Mouse (Mus musculus) limb, embryonic 15.5 days (tissue): ENCODE results near the gene Sh3pxd2b. TPM values are rescaled to one million over a fixed set of nuclear protein-coding genes. Genes with fewer than 3 reads are reported as not detected.

Source experiments
- ATAC-seq: fragments of 200-750 bp; cut with Nextera tagmentation; 2 replicates; pipeline ENCODE4 v1.8.0; 2017; ENCODE audit warnings: low read depth, moderate TSS enrichment; ENCODE audit not compliant: insufficient number of reproducible peaks, low FRiP score, low TSS enrichment
- H3K27ac ChIP-seq: fragments of 300-500 bp; sonication (generic); 2 replicates; pipeline ENCODE4 v1.5.1; 2015; ENCODE audit warnings: moderate library complexity, mild to moderate bottlenecking, inconsistent platforms
- H3K27me3 ChIP-seq: fragments of 300-500 bp; sonication (generic); 2 replicates; pipeline ENCODE4 v1.6.1; 2015; ENCODE audit warnings: inconsistent platforms
- H3K36me3 ChIP-seq: fragments of 300-500 bp; sonication (generic); 2 replicates; pipeline ENCODE4 v1.6.1; 2015; ENCODE audit warnings: inconsistent platforms
- H3K4me1 ChIP-seq: fragments of 300-500 bp; sonication (generic); 2 replicates; pipeline ENCODE4 v1.6.1; 2015; ENCODE audit warnings: inconsistent platforms
- H3K4me2 ChIP-seq: fragments of 300-500 bp; sonication (generic); 2 replicates; pipeline ENCODE4 v1.6.1; 2015; ENCODE audit warnings: mild to moderate bottlenecking, inconsistent platforms
- H3K4me3 ChIP-seq: fragments of 300-500 bp; sonication (generic); 2 replicates; pipeline ENCODE4 v1.5.1; 2015; ENCODE audit warnings: mild to moderate bottlenecking, inconsistent platforms
- H3K9ac ChIP-seq: fragments of 300-500 bp; sonication (generic); 2 replicates; pipeline ENCODE4 v1.6.1; 2015; ENCODE audit warnings: inconsistent platforms
- H3K9me3 ChIP-seq: fragments of 300-500 bp; sonication (generic); 2 replicates; pipeline ENCODE4 v1.6.1; 2016; ENCODE audit warnings: inconsistent platforms
- WGBS: fragments of 180-500 bp; shearing (Covaris S2); methylation state at CpG from one replicate; pipeline ENCODE4 v1.1.7; 2015; 5-methylcytosine and 5-hydroxymethylcytosine counted together
- polyA plus RNA-seq: library from polyadenylated mRNA; unstranded; fragments of >200 nt; fragmentation: Nextera tagmentation; extraction: Ambion mirVana; gene quantifications from 2 replicates; pipeline ENCODE4 v1.2.1, GENCODE M21; 2015

Gene Sh3pxd2b
- polyA plus RNA-seq, 1 experiment from 2014 or later, result 28.6 TPM

DNA sequence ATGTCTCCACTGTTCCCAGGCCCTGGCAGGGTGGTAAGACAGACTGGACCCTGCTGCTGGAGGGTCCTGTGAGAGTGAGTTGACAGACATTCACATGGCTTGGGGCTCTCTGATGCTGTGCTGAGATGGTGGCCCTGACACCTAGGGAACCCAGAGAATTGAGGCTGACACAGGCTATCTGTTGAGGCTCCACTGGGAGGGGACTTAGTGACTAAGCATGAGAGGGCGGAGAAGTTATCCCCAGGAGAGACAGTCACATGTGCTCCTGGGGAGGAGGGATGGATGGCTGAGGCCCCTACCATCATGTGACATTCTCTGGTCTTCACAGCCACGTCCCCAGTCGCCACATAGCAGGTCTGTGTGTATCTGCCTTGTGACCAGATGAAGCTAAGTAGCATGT, 15.6 kb downstream of the Sh3pxd2b start:
- no peak for ATAC-seq
- H3K36me3 ChIP-seq, result peaks cover 3% of the 10 kb centered on the region; the same call in 1 of the 2 replicates
- no peak overlapping the region for H3K4me2 ChIP-seq
- 72% methylated on average over 3 of the region's 3 CpGs for WGBS
- H3K9me3 ChIP-seq, result no peaks in the 10 kb centered on the region
- peaks cover 66% of the 10 kb centered on the region for H3K4me1 ChIP-seq
- no peak overlapping the region for H3K9ac ChIP-seq
- H3K27ac ChIP-seq, result peak overlapping the region; percentile 83
- no peaks in the 10 kb centered on the region for H3K27me3 ChIP-seq
- H3K4me3 ChIP-seq, result no peak overlapping the region

DNA sequence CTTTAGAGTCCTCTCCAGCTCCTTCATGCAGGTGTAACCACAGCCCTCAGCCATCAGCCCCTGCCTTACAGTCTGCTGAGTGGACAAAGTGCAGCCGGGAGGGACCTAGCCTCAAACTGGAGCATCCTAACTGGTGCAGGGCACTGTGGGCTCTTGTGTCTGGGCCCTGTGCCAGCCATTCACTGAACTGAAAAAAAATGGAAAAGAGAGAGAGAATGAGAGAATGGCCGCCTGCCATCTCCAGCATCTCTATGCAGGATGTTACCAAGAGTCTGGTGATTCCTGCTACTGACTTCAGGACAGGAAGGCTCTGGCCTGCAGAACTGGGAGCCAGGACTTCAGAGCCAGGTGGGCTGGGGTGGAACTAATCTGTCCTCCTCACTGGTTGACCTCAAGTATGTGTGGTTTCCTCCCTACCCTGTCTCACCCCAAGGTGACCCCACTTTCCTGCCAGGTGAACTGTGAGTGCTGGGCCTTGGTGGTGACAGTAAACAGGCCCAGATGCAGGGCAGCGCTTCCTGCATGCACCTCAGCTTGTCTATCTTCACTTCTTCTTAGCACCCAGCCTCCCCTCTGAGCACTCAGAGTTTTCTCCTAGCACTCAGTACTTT, 16.1 kb downstream of the Sh3pxd2b start:
- peak overlapping the region; percentile 83 for H3K27ac ChIP-seq
- ATAC-seq, result 0 out of 2 replicates have a peak, but pooled peaks have one; percentile 27
- no peak overlapping the region for H3K9ac ChIP-seq
- H3K9me3 ChIP-seq, result no peaks in the 10 kb centered on the region
- peaks cover 3% of the 10 kb centered on the region; the same call in 1 of the 2 replicates for H3K36me3 ChIP-seq
- 62% methylated on average over 3 of the region's 3 CpGs for WGBS
- H3K4me1 ChIP-seq, result peaks cover 62% of the 10 kb centered on the region
- no peaks in the 10 kb centered on the region for H3K27me3 ChIP-seq
- H3K4me2 ChIP-seq, result 0 out of 2 replicates have a peak overlapping the region, but pooled peaks have one; percentile 10
- H3K4me3 ChIP-seq, result no peak overlapping the region

DNA sequence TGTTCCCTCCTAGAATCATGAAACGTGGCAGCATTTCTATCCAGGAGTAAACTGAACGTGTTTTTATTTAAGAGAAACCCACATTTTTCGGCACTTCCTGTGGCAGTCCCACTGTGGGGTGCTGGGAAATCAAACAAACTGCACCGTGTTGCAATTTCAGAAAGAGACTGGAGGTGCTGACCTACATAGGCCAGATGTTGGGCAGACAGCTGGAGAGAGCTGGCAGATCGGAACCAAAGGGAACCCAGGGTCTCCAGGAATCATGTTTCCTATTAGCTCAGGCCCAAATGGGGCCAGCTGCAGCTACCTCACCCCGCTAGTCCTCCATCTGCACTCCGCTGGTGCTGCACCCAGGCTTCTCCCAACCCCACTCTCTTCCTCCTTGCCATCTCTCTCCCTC, 16.8 kb downstream of the Sh3pxd2b start:
- H3K27ac ChIP-seq, result peak overlapping the region; percentile 83
- H3K27me3 ChIP-seq, result no peaks in the 10 kb centered on the region
- no peak overlapping the region for H3K4me3 ChIP-seq
- no peaks in the 10 kb centered on the region for H3K9me3 ChIP-seq
- ATAC-seq, result no peak
- peaks cover 67% of the 10 kb centered on the region for H3K4me1 ChIP-seq
- 29% methylated on average over 7 of the region's 7 CpGs for WGBS
- 0 out of 2 replicates have a peak overlapping the region, but pooled peaks have one; percentile 10 for H3K4me2 ChIP-seq
- H3K9ac ChIP-seq, result no peak overlapping the region
- H3K36me3 ChIP-seq, result peaks cover 3% of the 10 kb centered on the region; the same call in 1 of the 2 replicates

DNA sequence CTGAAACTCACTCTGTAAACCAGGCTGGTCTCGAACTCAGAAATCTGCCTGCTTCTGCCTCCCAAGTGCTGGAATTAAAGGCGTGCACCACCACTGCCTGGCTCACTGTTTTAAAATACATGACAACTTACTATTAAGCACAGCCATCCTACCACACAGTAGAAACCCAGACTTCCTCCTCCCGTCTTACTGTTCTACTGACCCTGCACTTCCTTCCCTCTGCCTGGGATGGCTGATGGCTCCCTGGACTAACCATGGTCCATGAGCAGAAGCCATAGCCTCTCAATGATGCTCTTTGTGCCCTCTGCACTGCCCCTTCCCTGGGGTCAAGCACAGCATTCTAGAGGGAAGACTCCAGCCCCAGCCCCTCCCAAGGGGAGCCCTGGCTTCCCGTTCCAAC, 17.9 kb downstream of the Sh3pxd2b start:
- 74% methylated on average over 4 of the region's 4 CpGs for WGBS
- Histone ChIP-seq H3K27me3 (no peaks in the 10 kb centered on the region), H3K36me3 (peaks cover 4% of the 10 kb centered on the region), H3K4me2 (no peak overlapping the region), H3K4me3 (no peak overlapping the region), H3K4me1 (peaks cover 64% of the 10 kb centered on the region), H3K9me3 (no peaks in the 10 kb centered on the region), H3K27ac (peak overlapping the region; percentile 76), H3K9ac (no peak overlapping the region)
- no peak for ATAC-seq

DNA sequence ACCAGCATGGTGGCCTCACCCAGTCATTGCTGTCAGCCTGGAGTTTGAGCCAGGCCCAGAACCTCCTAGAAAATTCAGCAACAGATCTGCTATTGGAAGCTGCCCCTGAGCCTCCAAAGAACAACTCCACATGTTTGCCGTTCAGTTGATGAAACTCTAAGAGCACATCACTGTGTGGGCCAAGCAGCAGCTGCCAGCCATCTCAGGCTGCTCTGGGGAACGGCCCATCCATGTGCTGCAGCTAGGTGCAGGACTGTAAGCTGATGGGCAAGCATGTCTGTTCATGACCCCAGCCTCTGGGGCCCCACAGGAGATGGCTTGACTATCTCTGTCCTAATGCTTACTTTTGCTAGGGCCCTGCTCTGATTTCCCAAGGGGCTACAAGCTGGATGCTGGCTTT, 19.4 kb downstream of the Sh3pxd2b start:
- no peak overlapping the region for H3K9ac ChIP-seq
- H3K27ac ChIP-seq, result peak overlapping the region; percentile 76
- H3K36me3 ChIP-seq, result peaks cover 14% of the 10 kb centered on the region
- H3K4me1 ChIP-seq, result peaks cover 66% of the 10 kb centered on the region
- 49% methylated on average over 2 of the region's 2 CpGs for WGBS
- H3K27me3 ChIP-seq, result no peaks in the 10 kb centered on the region
- no peak for ATAC-seq
- H3K4me2 ChIP-seq, result no peak overlapping the region
- no peak overlapping the region for H3K4me3 ChIP-seq
- H3K9me3 ChIP-seq, result no peaks in the 10 kb centered on the region

DNA sequence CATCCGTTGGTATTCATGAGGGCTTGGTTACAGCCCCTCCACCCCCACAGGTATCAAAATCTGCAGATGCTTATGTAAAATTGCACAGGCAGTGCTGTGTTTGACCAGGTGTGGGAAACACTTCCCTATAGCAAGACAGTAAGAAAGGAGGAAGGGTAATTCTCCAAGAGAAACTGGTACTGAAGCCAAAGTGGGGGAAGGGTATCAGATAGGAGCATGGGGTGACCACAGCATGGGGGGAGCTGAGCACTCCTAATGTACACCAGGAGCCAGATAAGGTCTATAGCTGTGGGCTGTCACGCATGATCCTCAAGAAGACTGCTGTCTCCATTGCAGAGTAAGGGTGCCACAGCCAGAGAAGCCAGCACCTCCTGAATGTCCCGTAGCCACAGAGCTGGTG, 21.4 kb downstream of the Sh3pxd2b start:
- Histone ChIP-seq H3K9ac (no peak overlapping the region), H3K27ac (no peak overlapping the region), H3K4me2 (no peak overlapping the region), H3K9me3 (no peaks in the 10 kb centered on the region), H3K4me1 (peaks cover 52% of the 10 kb centered on the region), H3K27me3 (no peaks in the 10 kb centered on the region), H3K4me3 (no peak overlapping the region), H3K36me3 (peaks cover 32% of the 10 kb centered on the region)
- ATAC-seq, result no peak
- 95% methylated on average over 3 of the region's 3 CpGs for WGBS

DNA sequence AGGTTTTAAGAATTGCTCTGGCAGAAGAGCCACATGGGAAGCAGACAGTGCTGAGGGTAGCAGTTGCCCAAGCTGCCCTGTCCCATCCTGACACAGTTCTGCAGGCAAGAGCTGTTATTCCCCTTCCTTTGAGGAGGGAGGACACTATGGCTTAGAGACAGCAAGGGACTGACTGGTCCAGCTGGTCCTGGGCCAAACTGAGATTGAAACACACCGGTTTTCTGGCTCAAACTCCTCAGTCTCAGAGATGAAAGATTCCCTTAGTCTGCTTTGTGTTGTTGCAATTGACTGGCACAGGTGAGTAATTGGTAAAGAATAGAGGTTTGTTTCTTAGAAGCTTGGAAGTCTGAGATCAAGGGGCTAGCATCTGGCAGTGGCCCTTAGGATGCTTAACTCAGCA, 23.3 kb downstream of the Sh3pxd2b start:
- no peak overlapping the region for H3K4me3 ChIP-seq
- no peak for ATAC-seq
- no peaks in the 10 kb centered on the region for H3K9me3 ChIP-seq
- no peak overlapping the region for H3K9ac ChIP-seq
- peaks cover 44% of the 10 kb centered on the region for H3K4me1 ChIP-seq
- peaks cover 48% of the 10 kb centered on the region for H3K36me3 ChIP-seq
- H3K27me3 ChIP-seq, result no peaks in the 10 kb centered on the region
- H3K4me2 ChIP-seq, result no peak overlapping the region
- WGBS, result 47% methylated on average over 1 of the region's 1 CpGs
- H3K27ac ChIP-seq, result no peak overlapping the region

DNA sequence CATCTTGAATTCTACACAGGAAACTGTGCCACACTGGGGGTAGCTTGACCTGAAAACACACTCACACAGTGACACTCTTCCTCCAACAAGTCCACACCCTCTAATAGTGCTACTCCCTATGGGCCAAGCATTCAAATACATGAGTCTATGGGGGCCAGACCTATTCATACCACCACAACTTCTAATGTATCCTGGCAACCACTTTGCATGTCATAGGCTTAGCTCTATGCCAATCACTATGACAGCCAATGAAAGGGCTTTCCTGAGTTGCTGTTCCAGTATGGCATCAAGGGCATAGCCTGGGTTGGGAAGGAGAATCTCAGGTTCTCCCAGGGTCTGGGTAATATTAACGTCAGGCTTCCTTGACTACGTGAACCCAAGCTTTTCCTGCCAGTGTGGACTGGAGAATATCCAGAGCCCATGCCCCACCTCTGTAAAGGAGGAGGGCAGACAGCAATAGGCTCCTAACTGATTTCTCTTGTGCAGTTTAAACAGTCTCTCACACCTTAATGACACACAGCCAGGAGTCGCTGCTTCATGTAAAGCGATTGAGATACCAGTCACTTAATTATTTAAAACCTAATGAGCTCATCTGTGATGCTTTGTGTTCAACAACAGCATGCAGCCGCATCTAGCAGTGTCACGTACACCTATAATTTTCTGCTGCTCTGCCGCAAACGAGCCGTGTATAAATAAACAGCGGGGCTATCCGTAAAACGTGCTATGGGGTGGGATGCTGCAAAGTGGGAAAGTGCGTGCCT, 25.8 kb downstream of the Sh3pxd2b start:
- peaks cover 71% of the 10 kb centered on the region for H3K36me3 ChIP-seq
- H3K4me3 ChIP-seq, result no peak overlapping the region
- H3K9me3 ChIP-seq, result no peaks in the 10 kb centered on the region
- H3K4me2 ChIP-seq, result no peak overlapping the region
- peaks cover 25% of the 10 kb centered on the region for H3K4me1 ChIP-seq
- H3K27ac ChIP-seq, result no peak overlapping the region
- H3K9ac ChIP-seq, result no peak overlapping the region
- no peak for ATAC-seq
- 68% methylated on average over 13 of the region's 13 CpGs for WGBS
- H3K27me3 ChIP-seq, result no peaks in the 10 kb centered on the region

DNA sequence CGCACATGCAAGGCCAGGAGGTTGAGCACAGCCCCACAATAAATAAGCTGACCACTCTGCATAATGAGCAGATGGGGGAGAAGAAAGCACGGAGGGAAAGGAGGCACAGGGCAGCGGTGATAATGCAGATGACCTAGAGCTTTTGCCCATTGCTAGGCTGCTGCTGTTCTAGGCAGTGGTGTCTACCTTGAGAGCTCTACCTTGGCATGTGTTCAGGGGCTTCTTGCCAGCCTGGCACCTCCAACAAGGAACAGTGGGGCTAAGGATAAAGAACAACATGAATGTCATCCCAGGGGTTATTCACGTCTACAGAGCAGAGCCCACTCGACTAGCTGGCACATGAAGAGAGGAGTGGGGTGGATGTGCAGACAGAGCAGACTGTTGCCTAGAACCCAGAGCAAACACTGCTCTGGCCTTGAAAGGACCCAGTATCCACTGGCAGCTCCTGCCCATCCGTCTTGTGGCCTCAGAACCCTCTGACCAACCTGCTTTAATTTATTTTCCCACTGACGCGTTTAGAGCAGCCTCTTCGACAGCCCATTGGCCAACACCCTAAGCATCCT, 26.5 kb downstream of the Sh3pxd2b start:
- ATAC-seq, result no peak
- no peaks in the 10 kb centered on the region for H3K9me3 ChIP-seq
- H3K27ac ChIP-seq, result peak overlapping the region; percentile 38; the same call in 1 of the 2 replicates
- no peak overlapping the region for H3K4me2 ChIP-seq
- no peak overlapping the region for H3K4me3 ChIP-seq
- peaks cover 74% of the 10 kb centered on the region for H3K36me3 ChIP-seq
- WGBS, result 80% methylated on average over 9 of the region's 9 CpGs
- H3K4me1 ChIP-seq, result peaks cover 24% of the 10 kb centered on the region
- H3K27me3 ChIP-seq, result no peaks in the 10 kb centered on the region
- no peak overlapping the region for H3K9ac ChIP-seq

DNA sequence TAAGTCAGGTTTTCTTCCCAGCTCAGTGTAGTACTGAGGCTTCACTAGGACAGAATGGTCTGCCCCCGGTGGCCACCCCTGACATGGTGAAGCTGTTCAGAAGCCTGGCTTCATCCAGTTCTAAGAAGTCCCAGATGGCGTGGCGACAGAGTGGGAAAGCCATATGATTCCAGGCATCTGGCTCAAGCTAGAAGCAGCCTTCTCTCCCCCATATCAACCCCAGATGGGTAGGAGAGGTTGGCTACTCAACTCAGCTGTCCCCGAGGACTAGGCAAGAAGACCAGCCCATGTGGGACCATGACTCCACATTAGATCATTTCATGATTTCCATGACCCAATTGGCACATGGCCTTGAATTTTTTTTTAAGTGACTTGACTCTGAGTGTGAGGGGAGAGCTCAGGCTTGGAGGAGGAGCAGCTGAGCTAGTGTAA, 27.5 kb downstream of the Sh3pxd2b start:
- Histone ChIP-seq H3K4me2 (no peak overlapping the region), H3K4me3 (no peak overlapping the region), H3K36me3 (peaks cover 74% of the 10 kb centered on the region), H3K27me3 (no peaks in the 10 kb centered on the region), H3K4me1 (peaks cover 32% of the 10 kb centered on the region), H3K9me3 (no peaks in the 10 kb centered on the region), H3K27ac (peak overlapping the region; percentile 38; the same call in 1 of the 2 replicates), H3K9ac (no peak overlapping the region)
- peak; percentile 70; the same call in 1 of the 2 replicates for ATAC-seq
- WGBS, result 55% methylated on average over 4 of the region's 4 CpGs

DNA sequence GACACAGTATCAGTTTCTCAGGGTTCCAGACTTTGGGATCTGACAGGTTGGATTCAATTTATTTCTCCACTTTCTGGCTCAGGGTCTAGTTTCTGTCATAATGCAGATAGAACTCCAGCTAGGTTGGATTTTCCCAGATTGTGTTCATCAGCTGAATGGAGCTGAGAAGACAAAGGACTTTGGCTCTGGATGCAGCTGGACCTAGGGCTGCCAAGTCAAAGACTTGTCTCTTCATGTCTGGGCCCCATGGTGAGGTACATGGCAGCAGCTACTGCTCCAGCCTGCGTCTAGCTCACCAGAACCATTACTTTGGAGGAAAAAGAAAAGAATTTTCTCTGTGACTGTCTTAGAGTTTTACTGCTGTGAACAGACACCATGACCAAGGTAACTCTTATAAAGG, 28.5 kb downstream of the Sh3pxd2b start:
- Histone ChIP-seq H3K4me1 (peaks cover 27% of the 10 kb centered on the region), H3K36me3 (peaks cover 74% of the 10 kb centered on the region), H3K4me2 (no peak overlapping the region), H3K9ac (no peak overlapping the region), H3K27ac (no peak overlapping the region), H3K9me3 (no peaks in the 10 kb centered on the region), H3K27me3 (no peaks in the 10 kb centered on the region), H3K4me3 (no peak overlapping the region)
- ATAC-seq, result no peak
- 90% methylated on average over 1 of the region's 1 CpGs for WGBS

DNA sequence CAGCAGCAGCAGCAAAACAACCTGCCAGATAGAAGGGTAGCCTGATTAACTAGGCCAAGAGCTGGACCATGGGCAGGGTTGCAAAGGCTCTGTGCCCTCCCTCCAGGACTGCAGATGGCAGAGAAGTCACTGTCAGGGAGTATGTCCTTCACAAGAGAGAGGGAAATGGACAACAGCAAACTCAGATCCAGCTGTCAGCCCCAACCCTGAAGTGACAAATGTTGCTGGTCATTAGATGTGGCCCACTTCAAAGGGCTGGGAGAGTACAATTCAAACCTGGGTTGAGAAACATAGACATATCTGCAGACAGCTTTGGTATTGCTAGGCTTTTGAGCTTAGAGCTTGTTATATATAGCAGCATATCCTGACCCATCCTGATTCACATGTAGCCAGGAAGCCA, 32.3 kb downstream of the Sh3pxd2b start:
- Histone ChIP-seq H3K27me3 (no peaks in the 10 kb centered on the region), H3K4me2 (no peak overlapping the region), H3K27ac (peak overlapping the region; percentile 54; the same call in 1 of the 2 replicates), H3K36me3 (peaks cover 54% of the 10 kb centered on the region), H3K9me3 (no peaks in the 10 kb centered on the region), H3K4me3 (no peak overlapping the region), H3K9ac (no peak overlapping the region), H3K4me1 (peaks cover 41% of the 10 kb centered on the region)
- ATAC-seq, result no peak
